Mouse (Mus musculus): ENCODE measurements around the gene Gpr162. TPM values are rescaled to one million over a fixed set of nuclear protein-coding genes. Genes with fewer than 3 reads are reported as not detected.
A peak's percentile ranks its signal among the peaks of the same experiment; 100 is the strongest.

Gene Gpr162
- 2.6 and 3.4 TPM in 2 replicates for polyA plus RNA-seq (2015; fragmentation: Nextera tagmentation; extraction: Ambion mirVana)

GRCm38 (mm10) chr6:124863658-124864298 is at the start of gene Gpr162:
Gpr162 (minus strand) TSS chr6:124863983.
- no peaks in the 10 kb centered on the region; the same call in none of the 2 replicates for H3K27me3 ChIP-seq
- ATAC-seq (ENCODE audit: insufficient number of reproducible peaks, low FRiP score, low TSS enrichment, low read depth) = peak; percentile 61
- 1% methylated on average over 35 of the region's 43 CpGs for WGBS
- peak within 1 kb of the TSS; percentile 24 for H3K9ac ChIP-seq
- peaks cover 48% of the 10 kb centered on the region for H3K4me1 ChIP-seq
- H3K4me3 ChIP-seq (replicated peaks) = peak within 1 kb of the TSS; percentile 51
- H3K9me3 ChIP-seq (replicated peaks) = no peaks in the 10 kb centered on the region
- no peak within 1 kb of the TSS for H3K27ac ChIP-seq (replicated peaks)
- H3K4me2 ChIP-seq (replicated peaks) = peak within 1 kb of the TSS; percentile 76
- no peaks in the 10 kb centered on the region for H3K36me3 ChIP-seq

GRCm38 (mm10) chr6:124913214-124913613 is 49.4 kb upstream of the Gpr162 start:
- Histone ChIP-seq H3K4me2 (replicated peaks) (no peak overlapping the region), H3K9ac (no peak overlapping the region), H3K27ac (replicated peaks) (peak overlapping the region; percentile 44), H3K27me3 (peaks cover 10% of the 10 kb centered on the region; the same call in 1 of the 2 replicates), H3K9me3 (replicated peaks) (no peaks in the 10 kb centered on the region), H3K36me3 (peaks cover 25% of the 10 kb centered on the region), H3K4me3 (replicated peaks) (no peak overlapping the region), H3K4me1 (peaks cover 57% of the 10 kb centered on the region)
- WGBS = 63% methylated on average over 6 of the region's 6 CpGs
- no peak for ATAC-seq (ENCODE audit: insufficient number of reproducible peaks, low FRiP score, low TSS enrichment, low read depth)

DNA sequence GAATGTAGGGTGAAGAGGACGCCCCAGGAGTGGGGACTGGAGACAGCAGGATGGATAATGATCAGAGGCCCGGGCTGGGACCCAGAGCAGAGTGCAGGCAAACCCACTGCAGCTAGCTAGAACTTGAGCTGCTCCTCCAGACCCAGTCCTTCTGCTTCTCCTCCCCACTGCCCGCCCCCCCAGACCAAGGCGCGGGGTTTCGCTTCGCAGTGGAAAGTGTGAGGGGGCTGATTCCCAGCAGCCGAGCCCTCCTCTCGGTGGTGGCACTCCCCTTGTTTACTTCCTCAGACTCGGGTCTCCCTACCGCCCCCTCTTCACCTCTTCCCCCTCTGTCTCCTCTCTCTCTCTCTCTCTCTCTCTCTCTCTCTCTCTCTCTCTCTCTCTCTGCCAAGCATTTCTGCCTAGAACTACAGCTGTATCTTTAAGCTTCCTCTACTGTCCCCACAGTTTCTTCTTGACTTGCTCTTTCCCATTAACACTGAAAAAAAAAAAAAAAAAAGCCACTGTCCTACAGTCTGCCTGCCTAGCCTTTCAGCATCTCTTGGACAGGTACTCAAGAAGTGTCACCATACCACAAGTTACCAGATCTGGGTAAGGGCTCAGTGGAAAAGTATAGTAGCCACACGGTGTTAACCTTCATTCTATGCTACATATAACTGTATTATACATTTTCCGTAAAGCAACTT is 47.9 kb upstream of the Gpr162 start, which contains the start of gene Lag3:
TSS of gene Lag3 (minus strand) at position 173 of the 686 bp plus-strand sequence.
- H3K27ac ChIP-seq (replicated peaks) = peak within 1 kb of the TSS; percentile 44; the same call in 1 of the 2 replicates

GRCm38 (mm10) chr6:124910032-124910431 is 46.2 kb upstream of the Gpr162 start:
- no peaks in the 10 kb centered on the region for H3K9me3 ChIP-seq (replicated peaks)
- WGBS = 4% methylated on average over 32 of the region's 32 CpGs
- peaks cover 40% of the 10 kb centered on the region for H3K4me1 ChIP-seq
- peak overlapping the region; percentile 24 for H3K9ac ChIP-seq
- peak overlapping the region; percentile 48 for H3K4me2 ChIP-seq (replicated peaks)
- H3K36me3 ChIP-seq = peaks cover 24% of the 10 kb centered on the region
- H3K4me3 ChIP-seq (replicated peaks) = peak overlapping the region; percentile 22
- H3K27ac ChIP-seq (replicated peaks) = no peak overlapping the region; the same call in 1 of the 2 replicates
- ATAC-seq (ENCODE audit: insufficient number of reproducible peaks, low FRiP score, low TSS enrichment, low read depth) = no peak
- H3K27me3 ChIP-seq = peaks cover 10% of the 10 kb centered on the region; the same call in 1 of the 2 replicates

More for the DNA sequence above, 47.9 kb upstream of the Gpr162 start, which contains the start of gene Lag3:
- Histone ChIP-seq H3K4me3 (replicated peaks) (0 out of 2 replicates have a peak within 1 kb of the TSS, but pooled peaks have one; percentile 3), H3K36me3 (peaks cover 25% of the 10 kb centered on the region), H3K4me1 (peaks cover 52% of the 10 kb centered on the region), H3K9me3 (replicated peaks) (no peaks in the 10 kb centered on the region), H3K9ac (no peak within 1 kb of the TSS; the same call in 1 of the 2 replicates), H3K4me2 (replicated peaks) (peak within 1 kb of the TSS; percentile 19; the same call in 1 of the 2 replicates), H3K27me3 (peaks cover 10% of the 10 kb centered on the region; the same call in 1 of the 2 replicates)
- 0 out of 2 replicates have a peak, but pooled peaks have one; percentile 15 for ATAC-seq (ENCODE audit: insufficient number of reproducible peaks, low FRiP score, low TSS enrichment, low read depth)
- 13% methylated on average over 13 of the region's 13 CpGs for WGBS

DNA sequence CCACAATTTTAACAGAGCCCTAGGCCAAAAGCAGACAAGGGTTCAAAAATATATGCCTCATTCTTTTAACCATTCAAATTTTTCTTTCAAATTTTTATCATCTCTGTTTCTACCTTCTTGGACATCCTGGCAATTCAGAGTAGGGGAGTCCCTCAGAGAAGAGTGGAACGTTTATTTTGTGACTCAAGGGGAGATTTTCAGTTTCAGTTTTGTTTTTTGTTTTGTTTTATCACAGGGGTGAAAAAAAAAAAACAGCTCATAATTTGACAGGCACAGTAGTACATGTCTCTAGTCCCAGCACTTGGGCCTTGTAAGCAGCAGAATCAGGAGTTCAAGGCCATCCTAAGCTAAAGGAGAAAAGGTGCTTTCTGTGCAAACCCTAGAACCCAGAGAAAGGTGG is 44.0 kb upstream of the Gpr162 start:
- WGBS = 71% methylated on average over 1 of the region's 1 CpGs
- Histone ChIP-seq H3K4me3 (replicated peaks) (no peak overlapping the region), H3K27me3 (peaks cover 10% of the 10 kb centered on the region; the same call in 1 of the 2 replicates), H3K9ac (no peak overlapping the region), H3K27ac (replicated peaks) (no peak overlapping the region), H3K36me3 (peaks cover 1% of the 10 kb centered on the region), H3K4me1 (peaks cover 31% of the 10 kb centered on the region), H3K4me2 (replicated peaks) (no peak overlapping the region), H3K9me3 (replicated peaks) (no peaks in the 10 kb centered on the region)
- no peak for ATAC-seq (ENCODE audit: insufficient number of reproducible peaks, low FRiP score, low TSS enrichment, low read depth)

DNA sequence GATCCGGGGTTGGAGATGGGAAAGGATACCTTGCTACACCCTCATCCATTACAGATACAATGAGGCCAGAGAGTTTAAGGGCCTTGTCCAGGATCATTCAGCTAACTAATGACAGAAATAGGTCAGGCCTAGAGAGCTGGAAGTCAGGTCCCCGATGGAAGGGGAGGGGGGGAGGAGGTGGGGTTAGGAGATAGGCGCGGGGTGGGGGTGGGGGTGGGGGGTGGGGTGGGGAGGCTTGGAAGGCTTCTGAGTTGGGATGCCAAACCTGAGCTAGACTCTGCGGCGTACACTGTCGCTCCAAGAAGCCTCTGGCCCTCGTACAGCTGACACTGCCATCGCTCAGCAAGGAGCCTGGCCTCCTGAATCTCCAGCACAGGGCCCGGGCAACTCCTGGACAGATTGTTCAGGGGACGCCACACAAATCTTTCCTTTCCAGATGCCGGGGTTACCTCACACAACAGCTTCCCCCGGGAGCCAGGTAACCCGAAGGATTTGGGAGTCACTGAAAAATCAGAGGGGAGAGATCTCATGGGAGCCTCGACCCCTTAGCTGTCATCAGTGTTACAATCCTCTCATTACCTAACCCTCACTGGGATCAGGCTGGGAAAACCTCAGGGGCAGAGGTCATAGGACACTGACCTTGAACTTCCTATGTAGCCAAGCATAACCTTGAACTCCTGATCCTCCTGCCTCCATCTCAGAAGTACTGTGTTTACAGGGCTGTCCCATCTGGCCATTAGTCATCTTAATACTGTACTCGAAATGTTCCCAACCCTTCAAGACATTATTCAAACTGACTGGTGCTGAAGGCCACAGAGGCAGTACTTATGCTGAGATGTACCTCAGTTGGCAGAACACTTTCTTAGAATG is 41.4 kb upstream of the Gpr162 start:
- 37% methylated on average over 14 of the region's 16 CpGs for WGBS
- Histone ChIP-seq H3K9ac (peak overlapping the region; percentile 66; the same call in 1 of the 2 replicates), H3K4me1 (peaks cover 21% of the 10 kb centered on the region), H3K27ac (replicated peaks) (peak overlapping the region; percentile 99), H3K9me3 (replicated peaks) (no peaks in the 10 kb centered on the region), H3K4me3 (replicated peaks) (peak overlapping the region; percentile 55), H3K4me2 (replicated peaks) (peak overlapping the region; percentile 84), H3K27me3 (peaks cover 7% of the 10 kb centered on the region; the same call in 1 of the 2 replicates), H3K36me3 (no peaks in the 10 kb centered on the region)
- no peak for ATAC-seq (ENCODE audit: insufficient number of reproducible peaks, low FRiP score, low TSS enrichment, low read depth)

GRCm38 (mm10) chr6:124904161-124904981 is 40.6 kb upstream of the Gpr162 start:
- WGBS = 6% methylated on average over 24 of the region's 24 CpGs

GRCm38 (mm10) chr6:124903580-124904151 is 39.9 kb upstream of the Gpr162 start:
- peaks cover 14% of the 10 kb centered on the region for H3K4me1 ChIP-seq
- under 1% methylated on average over 23 of the region's 23 CpGs for WGBS
- H3K4me2 ChIP-seq (replicated peaks) = peak overlapping the region; percentile 84
- H3K9me3 ChIP-seq (replicated peaks) = no peaks in the 10 kb centered on the region
- peak overlapping the region; percentile 55 for H3K4me3 ChIP-seq (replicated peaks)
- peak overlapping the region; percentile 99 for H3K27ac ChIP-seq (replicated peaks)
- H3K9ac ChIP-seq = peak overlapping the region; percentile 66
- ATAC-seq (ENCODE audit: insufficient number of reproducible peaks, low FRiP score, low TSS enrichment, low read depth) = peak; percentile 79
- no peaks in the 10 kb centered on the region for H3K36me3 ChIP-seq
- no peaks in the 10 kb centered on the region for H3K27me3 ChIP-seq

More at GRCm38 (mm10) chr6:124904161-124904981, 40.6 kb upstream of the Gpr162 start:
- H3K9me3 ChIP-seq (replicated peaks) = no peaks in the 10 kb centered on the region
- peak overlapping the region; percentile 55 for H3K4me3 ChIP-seq (replicated peaks)
- H3K27me3 ChIP-seq = no peaks in the 10 kb centered on the region
- H3K36me3 ChIP-seq = no peaks in the 10 kb centered on the region
- peaks cover 14% of the 10 kb centered on the region for H3K4me1 ChIP-seq
- H3K27ac ChIP-seq (replicated peaks) = peak overlapping the region; percentile 99
- peak overlapping the region; percentile 84 for H3K4me2 ChIP-seq (replicated peaks)
- ATAC-seq (ENCODE audit: insufficient number of reproducible peaks, low FRiP score, low TSS enrichment, low read depth) = peak; percentile 69
- H3K9ac ChIP-seq = peak overlapping the region; percentile 66

GRCm38 (mm10) chr6:124901851-124902250 is 38.1 kb upstream of the Gpr162 start:
- Histone ChIP-seq H3K27me3 (no peaks in the 10 kb centered on the region), H3K9ac (no peak overlapping the region), H3K36me3 (no peaks in the 10 kb centered on the region), H3K4me2 (replicated peaks) (no peak overlapping the region), H3K27ac (replicated peaks) (no peak overlapping the region), H3K9me3 (replicated peaks) (no peaks in the 10 kb centered on the region), H3K4me3 (replicated peaks) (no peak overlapping the region), H3K4me1 (peaks cover 14% of the 10 kb centered on the region)
- no peak for ATAC-seq (ENCODE audit: insufficient number of reproducible peaks, low FRiP score, low TSS enrichment, low read depth)
